Mouse (Mus musculus) megakaryocyte, embryonic 14.5 days (primary cell): Measurements from ENCODE around the gene Map3k12.

Experiments used
- FLI1 ChIP-seq: IDR thresholded peaks from 2 replicates; pipeline ENCODE4 v1.6.1; 2012; ENCODE audit warnings: low read length, inconsistent platforms, mixed read lengths
- GATA1 ChIP-seq: IDR thresholded peaks from 3 replicates; pipeline ENCODE4 v1.6.1; 2012; ENCODE audit warnings: mixed read lengths, low read length, inconsistent platforms, borderline replicate concordance

GRCm38 (mm10) chr15:102470183-102470604 lies 46.7 kb downstream of the Map3k12 start, which contains the start of gene Pcbp2:
- TF ChIP-seq GATA1 (no peak), FLI1 (no peak)
